Mouse (Mus musculus) lung, embryonic 15.5 days (tissue): ENCODE data around the gene Mgat4b. TPM values are rescaled to one million over a fixed set of nuclear protein-coding genes. Genes with fewer than 3 reads are reported as not detected.

ENCODE experiments used
- ATAC-seq: fragments of 200-750 bp; cut with Nextera tagmentation; 2 replicates; pipeline ENCODE4 v1.8.0; 2017; ENCODE audit warnings: moderate number of reproducible peaks, borderline replicate concordance; ENCODE audit not compliant: low FRiP score, low TSS enrichment; ENCODE audit errors: extremely low read depth
- H3K27ac ChIP-seq: fragments of 300-500 bp; sonication (generic); 2 replicates; pipeline ENCODE4 v1.5.1; 2015; ENCODE audit warnings: moderate library complexity, mild to moderate bottlenecking, inconsistent platforms
- H3K27me3 ChIP-seq: fragments of 300-500 bp; sonication (generic); 2 replicates; pipeline ENCODE4 v1.6.1; 2015; ENCODE audit warnings: inconsistent platforms
- H3K36me3 ChIP-seq: fragments of 300-500 bp; sonication (generic); 2 replicates; pipeline ENCODE4 v1.6.1; 2015; ENCODE audit warnings: inconsistent platforms
- H3K4me1 ChIP-seq: fragments of 300-500 bp; sonication (generic); 2 replicates; pipeline ENCODE4 v1.6.1; 2015; ENCODE audit warnings: inconsistent platforms
- H3K4me2 ChIP-seq: fragments of 300-500 bp; sonication (generic); 2 replicates; pipeline ENCODE4 v1.6.1; 2015; ENCODE audit warnings: inconsistent platforms, mild to moderate bottlenecking, moderate library complexity
- H3K4me3 ChIP-seq: fragments of 300-500 bp; sonication (generic); 2 replicates; pipeline ENCODE4 v1.5.1; 2015; ENCODE audit warnings: mild to moderate bottlenecking, inconsistent platforms
- H3K9ac ChIP-seq: fragments of 300-500 bp; sonication (generic); 2 replicates; pipeline ENCODE4 v1.6.1; 2015; ENCODE audit warnings: inconsistent platforms
- H3K9me3 ChIP-seq: fragments of 300-500 bp; sonication (generic); 2 replicates; pipeline ENCODE4 v1.6.1; 2016; ENCODE audit warnings: inconsistent platforms
- WGBS: fragments of 180-500 bp; shearing (Covaris S2); methylation state at CpG from one replicate; pipeline ENCODE4 v1.1.7; 2015; 5-methylcytosine and 5-hydroxymethylcytosine counted together
- polyA plus RNA-seq: library from polyadenylated mRNA; unstranded; fragments of >200 nt; fragmentation: Nextera tagmentation; extraction: Ambion mirVana; gene quantifications from 2 replicates; pipeline ENCODE4 v1.2.1, GENCODE M21; 2015

The Mgat4b gene
- polyA plus RNA-seq, 1 experiment from 2014 or later = 41.0 TPM

DNA sequence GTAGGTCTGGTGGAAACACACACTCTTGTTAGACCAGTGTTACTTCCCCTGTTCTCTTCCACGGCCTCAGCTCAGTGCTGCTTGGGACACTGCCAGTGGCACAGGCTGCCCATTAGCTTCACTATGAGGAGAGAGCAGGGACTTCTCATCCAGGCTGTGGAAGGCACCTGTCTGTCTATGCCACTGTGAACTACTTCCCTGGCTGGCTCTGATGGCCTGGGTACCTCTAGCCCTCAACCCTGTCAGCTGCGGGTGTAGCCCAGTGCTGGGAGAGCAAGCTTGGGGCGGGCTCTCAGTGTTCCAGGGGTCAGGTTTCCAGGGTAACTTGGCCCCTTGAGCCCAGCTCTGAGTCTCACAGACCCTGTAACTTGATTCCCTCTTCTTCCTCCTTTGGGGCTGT is 18.1 kb downstream of the Mgat4b start:
- no peak overlapping the region for H3K4me3 ChIP-seq
- H3K9ac ChIP-seq = no peak overlapping the region
- no peak for ATAC-seq
- 33% methylated on average over 3 of the region's 3 CpGs for WGBS
- no peak overlapping the region for H3K27ac ChIP-seq
- no peaks in the 10 kb centered on the region for H3K27me3 ChIP-seq
- no peak overlapping the region for H3K4me2 ChIP-seq
- peaks cover 19% of the 10 kb centered on the region for H3K36me3 ChIP-seq
- no peaks in the 10 kb centered on the region for H3K9me3 ChIP-seq
- peaks cover 50% of the 10 kb centered on the region for H3K4me1 ChIP-seq

DNA sequence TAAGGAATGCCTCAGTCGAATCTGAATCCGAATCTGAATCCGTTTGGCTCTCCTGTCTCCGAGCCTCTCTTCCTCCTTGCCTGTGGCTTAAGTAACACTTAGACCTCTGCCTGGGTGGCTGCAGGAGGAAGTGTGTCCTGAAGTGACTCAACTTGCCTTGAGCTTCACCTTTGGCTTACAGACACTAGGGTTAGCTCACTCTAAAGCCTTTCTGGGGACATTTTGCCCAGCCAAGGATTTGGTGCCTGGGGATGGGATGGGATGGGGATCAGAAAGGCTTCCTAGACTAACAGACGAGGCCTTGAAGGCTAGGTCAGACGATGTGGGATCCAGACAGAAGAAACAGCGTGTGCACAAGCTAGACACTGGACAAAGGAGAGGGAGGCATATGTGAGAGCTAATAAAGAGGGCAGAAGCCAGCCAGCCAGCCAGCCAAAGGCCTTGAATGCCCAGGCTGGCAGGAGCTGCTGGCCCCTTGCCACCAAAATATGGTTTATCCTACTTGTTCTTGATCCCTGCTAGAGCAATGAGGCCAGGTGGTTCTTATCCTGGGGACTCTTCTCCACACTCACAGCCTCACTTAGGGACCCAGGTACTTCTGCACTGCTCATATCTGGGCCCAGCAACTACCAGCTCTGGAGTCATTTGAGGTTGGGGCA is 18.7 kb downstream of the Mgat4b start:
- H3K9ac ChIP-seq = no peak overlapping the region

GRCm38 (mm10) chr11:50230481-50231304 is 20.0 kb downstream of the Mgat4b start:
- H3K4me3 ChIP-seq = peak overlapping the region; percentile 30
- no peaks in the 10 kb centered on the region for H3K27me3 ChIP-seq
- H3K9ac ChIP-seq = no peak overlapping the region
- no peaks in the 10 kb centered on the region for H3K9me3 ChIP-seq
- peak overlapping the region; percentile 57 for H3K4me2 ChIP-seq
- H3K27ac ChIP-seq = no peak overlapping the region
- H3K4me1 ChIP-seq = peaks cover 45% of the 10 kb centered on the region
- peaks cover 30% of the 10 kb centered on the region for H3K36me3 ChIP-seq
- 32% methylated on average over 45 of the region's 45 CpGs for WGBS
- ATAC-seq = no peak

More for the DNA sequence above, 18.7 kb downstream of the Mgat4b start:
- Histone ChIP-seq H3K4me1 (peaks cover 44% of the 10 kb centered on the region), H3K9me3 (no peaks in the 10 kb centered on the region), H3K27ac (no peak overlapping the region), H3K27me3 (no peaks in the 10 kb centered on the region), H3K36me3 (peaks cover 25% of the 10 kb centered on the region), H3K4me3 (no peak overlapping the region), H3K4me2 (no peak overlapping the region)
- no peak for ATAC-seq
- WGBS = 40% methylated on average over 7 of the region's 7 CpGs

- Histone ChIP-seq H3K9ac (no peak overlapping the region), H3K36me3 (peaks cover 30% of the 10 kb centered on the region), H3K4me3 (0 out of 2 replicates have a peak overlapping the region, but pooled peaks have one; percentile 30), H3K27ac (no peak overlapping the region), H3K9me3 (no peaks in the 10 kb centered on the region), H3K4me1 (peaks cover 45% of the 10 kb centered on the region), H3K4me2 (peak overlapping the region; percentile 57), H3K27me3 (no peaks in the 10 kb centered on the region)
- WGBS = 26% methylated on average over 8 of the region's 8 CpGs
- no peak for ATAC-seq
Observed at GRCm38 (mm10) chr11:50231411-50231810, 20.7 kb downstream of the Mgat4b start.

- Histone ChIP-seq H3K4me2 (no peak overlapping the region), H3K9ac (no peak overlapping the region), H3K36me3 (peaks cover 30% of the 10 kb centered on the region), H3K27me3 (peaks cover 11% of the 10 kb centered on the region), H3K4me3 (no peak overlapping the region), H3K9me3 (no peaks in the 10 kb centered on the region), H3K4me1 (peaks cover 41% of the 10 kb centered on the region), H3K27ac (no peak overlapping the region)
- no peak for ATAC-seq
- WGBS = 93% methylated on average over 13 of the region's 13 CpGs
Observed at GRCm38 (mm10) chr11:50233022-50233421, 22.3 kb downstream of the Mgat4b start.

GRCm38 (mm10) chr11:50233993-50234392 is 23.3 kb downstream of the Mgat4b start:
- 85% methylated on average over 11 of the region's 11 CpGs for WGBS
- no peak overlapping the region for H3K9ac ChIP-seq
- H3K36me3 ChIP-seq = peaks cover 30% of the 10 kb centered on the region
- H3K4me3 ChIP-seq = no peak overlapping the region
- ATAC-seq = no peak
- peaks cover 35% of the 10 kb centered on the region for H3K4me1 ChIP-seq
- no peak overlapping the region for H3K27ac ChIP-seq
- H3K27me3 ChIP-seq = peaks cover 15% of the 10 kb centered on the region
- H3K9me3 ChIP-seq = no peaks in the 10 kb centered on the region
- H3K4me2 ChIP-seq = no peak overlapping the region

DNA sequence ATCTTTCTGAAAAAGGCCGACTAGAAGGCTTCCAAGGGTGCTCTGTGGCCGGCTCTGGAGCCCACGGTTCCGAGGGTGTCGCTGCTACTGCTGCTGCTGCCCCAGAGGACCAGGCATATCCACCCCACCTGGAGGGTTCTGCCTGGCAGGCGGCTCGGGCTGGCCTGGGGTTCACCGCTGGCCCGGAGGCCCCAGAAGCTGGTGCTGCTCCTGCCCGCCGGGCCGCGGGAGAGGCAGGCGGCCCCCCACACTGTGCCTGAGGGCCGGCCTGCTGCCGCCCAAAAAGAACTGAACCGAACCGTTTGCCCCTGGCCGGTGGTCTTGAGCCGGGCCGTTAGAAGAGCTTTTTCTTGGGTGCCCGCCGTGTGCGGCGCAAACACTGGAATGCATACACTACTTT is 23.9 kb downstream of the Mgat4b start:
- no peak overlapping the region for H3K9ac ChIP-seq
- peaks cover 15% of the 10 kb centered on the region for H3K27me3 ChIP-seq
- H3K9me3 ChIP-seq = no peaks in the 10 kb centered on the region
- no peak overlapping the region for H3K4me2 ChIP-seq
- peaks cover 31% of the 10 kb centered on the region for H3K4me1 ChIP-seq
- no peak overlapping the region for H3K4me3 ChIP-seq
- 95% methylated on average over 25 of the region's 25 CpGs for WGBS
- H3K36me3 ChIP-seq = peaks cover 30% of the 10 kb centered on the region
- no peak for ATAC-seq
- H3K27ac ChIP-seq = no peak overlapping the region

- Histone ChIP-seq H3K4me3 (peak overlapping the region; percentile 62), H3K4me2 (peak overlapping the region; percentile 91), H3K36me3 (peaks cover 30% of the 10 kb centered on the region), H3K4me1 (peaks cover 23% of the 10 kb centered on the region), H3K9ac (peak overlapping the region; percentile 63), H3K27me3 (peaks cover 15% of the 10 kb centered on the region), H3K27ac (no peak overlapping the region; the same call in 1 of the 2 replicates), H3K9me3 (no peaks in the 10 kb centered on the region)
- WGBS = under 1% methylated on average over 24 of the region's 27 CpGs
- ATAC-seq = peak; percentile 93
Observed at GRCm38 (mm10) chr11:50236540-50236936, 25.8 kb downstream of the Mgat4b start.

GRCm38 (mm10) chr11:50236937-50237835 is 26.5 kb downstream of the Mgat4b start:
- H3K4me2 ChIP-seq = peak overlapping the region; percentile 91
- H3K4me1 ChIP-seq = peaks cover 23% of the 10 kb centered on the region
- H3K4me3 ChIP-seq = peak overlapping the region; percentile 62
- H3K36me3 ChIP-seq = peaks cover 28% of the 10 kb centered on the region
- no peaks in the 10 kb centered on the region for H3K9me3 ChIP-seq
- ATAC-seq = peak; percentile 17; the same call in 1 of the 2 replicates
- peaks cover 15% of the 10 kb centered on the region for H3K27me3 ChIP-seq
- peak overlapping the region; percentile 63 for H3K9ac ChIP-seq
- H3K27ac ChIP-seq = no peak overlapping the region
- WGBS = 2% methylated on average over 66 of the region's 66 CpGs

- WGBS = 31% methylated on average over 10 of the region's 10 CpGs
- H3K9me3 ChIP-seq = no peaks in the 10 kb centered on the region
- H3K36me3 ChIP-seq = peaks cover 16% of the 10 kb centered on the region
- peak within 1 kb of the TSS; percentile 62 for H3K4me3 ChIP-seq
- H3K4me2 ChIP-seq = peak within 1 kb of the TSS; percentile 91
- peak within 1 kb of the TSS; percentile 63; the same call in 1 of the 2 replicates for H3K9ac ChIP-seq
- no peak for ATAC-seq
- H3K27ac ChIP-seq = no peak within 1 kb of the TSS
- H3K27me3 ChIP-seq = peaks cover 15% of the 10 kb centered on the region
- peaks cover 23% of the 10 kb centered on the region for H3K4me1 ChIP-seq
Observed at GRCm38 (mm10) chr11:50238324-50238723, 27.6 kb downstream of the Mgat4b start, which contains the start of gene Ltc4s. Gene Ltc4s (minus strand): TSS chr11:50238616.
